Mouse (Mus musculus) liver, embryonic 14.5 days (tissue): Measurements from ENCODE around the gene As3mt.

ENCODE experiments used
- CTCF ChIP-seq: IDR thresholded peaks from 2 replicates; pipeline ENCODE4 v1.5.1; 2016; ENCODE audit warnings: antibody characterized with exemption, low read depth, control low read depth
- EP300 ChIP-seq: IDR thresholded peaks from 2 replicates; pipeline ENCODE4 v1.6.1; 2016; ENCODE audit warnings: antibody characterized with exemption, low read depth

DNA sequence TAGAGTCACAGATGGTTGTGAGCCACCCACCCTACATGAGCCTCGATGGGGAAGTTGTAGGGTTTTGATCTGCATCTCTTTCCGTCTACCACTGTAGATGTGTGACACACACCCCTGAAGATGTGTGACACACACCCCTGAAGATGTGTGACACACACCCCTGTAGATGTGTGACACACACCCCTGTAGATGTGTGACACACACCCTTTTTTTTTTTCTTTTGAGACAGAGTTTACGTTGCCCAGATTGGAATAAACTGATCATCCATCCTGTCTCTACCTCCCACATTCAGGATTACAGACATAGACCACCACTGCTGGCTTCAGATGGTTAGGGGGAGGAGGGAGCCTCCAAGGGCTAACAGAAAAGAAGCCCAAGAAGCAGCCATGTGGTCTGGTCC lies 21.7 kb downstream of the As3mt start:
- TF ChIP-seq EP300 (no peak), CTCF (no peak)
